Mouse (Mus musculus) midbrain, embryonic 15.5 days (tissue): Measurements from ENCODE around the gene Glrb. TPM values are rescaled to one million over a fixed set of nuclear protein-coding genes. Genes with fewer than 3 reads are reported as not detected.

Experiments
- ATAC-seq: fragments of 200-750 bp; cut with Nextera tagmentation; replicated peaks from 2 replicates; pipeline ENCODE4 v1.8.0; 2017; ENCODE audit warnings: moderate TSS enrichment
- H3K27ac ChIP-seq: fragments of 300-500 bp; sonication (generic); 2 replicates; pipeline ENCODE4 v1.5.1; 2015; ENCODE audit warnings: mild to moderate bottlenecking, inconsistent platforms
- H3K27me3 ChIP-seq: fragments of 300-500 bp; sonication (generic); replicated peaks from 2 replicates; pipeline ENCODE4 v1.6.1; 2015; ENCODE audit warnings: inconsistent platforms
- H3K36me3 ChIP-seq: fragments of 300-500 bp; sonication (generic); replicated peaks from 2 replicates; pipeline ENCODE4 v1.6.1; 2015; ENCODE audit warnings: inconsistent platforms
- H3K4me1 ChIP-seq: fragments of 300-500 bp; sonication (generic); 2 replicates; pipeline ENCODE4 v1.6.1; 2015; ENCODE audit warnings: inconsistent platforms
- H3K4me2 ChIP-seq: fragments of 300-500 bp; sonication (generic); 2 replicates; pipeline ENCODE4 v1.6.1; 2015; ENCODE audit warnings: inconsistent platforms, mild to moderate bottlenecking, moderate library complexity
- H3K4me3 ChIP-seq: fragments of 300-500 bp; sonication (generic); 2 replicates; pipeline ENCODE4 v1.5.1; 2015; ENCODE audit warnings: mild to moderate bottlenecking, inconsistent platforms
- H3K9ac ChIP-seq: fragments of 300-500 bp; sonication (generic); 2 replicates; pipeline ENCODE4 v1.6.1; 2015; ENCODE audit warnings: mild to moderate bottlenecking, inconsistent platforms
- H3K9me3 ChIP-seq: fragments of 300-500 bp; sonication (generic); 2 replicates; pipeline ENCODE4 v1.6.1; 2016; ENCODE audit warnings: inconsistent platforms
- WGBS: fragments of 180-500 bp; shearing (Covaris S2); methylation state at CpG from one replicate; pipeline ENCODE4 v1.1.7; 2015; ENCODE audit warnings: mixed read lengths; 5-methylcytosine and 5-hydroxymethylcytosine counted together
- polyA plus RNA-seq: library from polyadenylated mRNA; unstranded; fragments of >200 nt; fragmentation: Nextera tagmentation; extraction: Ambion mirVana; gene quantifications from 2 replicates; pipeline ENCODE4 v1.2.1, GENCODE M21; 2015

Gene Glrb
- polyA plus RNA-seq, 1 experiment from 2014 or later, result 29.6 TPM

GRCm38 (mm10) chr3:80805327-80805726 lies 108.1 kb downstream of the Glrb start:
- Histone ChIP-seq H3K36me3 (no peaks in the 10 kb centered on the region), H3K4me1 (peaks cover 4% of the 10 kb centered on the region)
- 6% methylated on average over 1 of the region's 1 CpGs for WGBS

GRCm38 (mm10) chr3:80803811-80804210 lies 109.6 kb downstream of the Glrb start:
- H3K4me3 ChIP-seq, result peak overlapping the region; percentile 74; the same call in 1 of the 2 replicates
- peak overlapping the region; percentile 59 for H3K4me2 ChIP-seq

More at GRCm38 (mm10) chr3:80805327-80805726, 108.1 kb downstream of the Glrb start:
- no peak for ATAC-seq
- H3K4me2 ChIP-seq, result no peak overlapping the region
- no peaks in the 10 kb centered on the region for H3K27me3 ChIP-seq
- H3K9ac ChIP-seq, result no peak overlapping the region
- H3K4me3 ChIP-seq, result no peak overlapping the region
- H3K27ac ChIP-seq, result no peak overlapping the region
- H3K9me3 ChIP-seq, result no peaks in the 10 kb centered on the region

GRCm38 (mm10) chr3:80803211-80803610 lies 110.2 kb downstream of the Glrb start:
- WGBS, result 27% methylated on average over 8 of the region's 8 CpGs
- peak; percentile 44 for ATAC-seq
- peaks cover 18% of the 10 kb centered on the region for H3K4me1 ChIP-seq
- H3K4me2 ChIP-seq, result peak overlapping the region; percentile 59
- peak overlapping the region; percentile 96 for H3K27ac ChIP-seq
- peak overlapping the region; percentile 77 for H3K9ac ChIP-seq
- no peaks in the 10 kb centered on the region for H3K27me3 ChIP-seq
- H3K9me3 ChIP-seq, result no peaks in the 10 kb centered on the region
- peak overlapping the region; percentile 74 for H3K4me3 ChIP-seq
- H3K36me3 ChIP-seq, result no peaks in the 10 kb centered on the region

More at GRCm38 (mm10) chr3:80803811-80804210, 109.6 kb downstream of the Glrb start:
- peaks cover 12% of the 10 kb centered on the region for H3K4me1 ChIP-seq
- no peak overlapping the region for H3K9ac ChIP-seq
- no peaks in the 10 kb centered on the region for H3K27me3 ChIP-seq
- no peaks in the 10 kb centered on the region for H3K9me3 ChIP-seq
- H3K27ac ChIP-seq, result peak overlapping the region; percentile 96
- no peak for ATAC-seq
- 60% methylated on average over 1 of the region's 1 CpGs for WGBS
- no peaks in the 10 kb centered on the region for H3K36me3 ChIP-seq

- Histone ChIP-seq H3K27ac (peak within 1 kb of the TSS; percentile 96), H3K27me3 (no peaks in the 10 kb centered on the region), H3K4me1 (peaks cover 24% of the 10 kb centered on the region), H3K4me2 (peak within 1 kb of the TSS; percentile 59), H3K4me3 (peak within 1 kb of the TSS; percentile 74), H3K9me3 (no peaks in the 10 kb centered on the region), H3K36me3 (no peaks in the 10 kb centered on the region), H3K9ac (peak within 1 kb of the TSS; percentile 77)
- under 1% methylated on average over 30 of the region's 35 CpGs for WGBS
- ATAC-seq, result peak; percentile 95
Observed at GRCm38 (mm10) chr3:80802596-80803081, 110.8 kb downstream of the Glrb start, which contains the start of gene Gria2. Gene Gria2 (minus strand): TSS chr3:80802835.

GRCm38 (mm10) chr3:80801827-80802310 lies 111.6 kb downstream of the Glrb start:
- Histone ChIP-seq H3K4me1 (peaks cover 28% of the 10 kb centered on the region), H3K4me2 (peak overlapping the region; percentile 59), H3K4me3 (peak overlapping the region; percentile 74), H3K27ac (peak overlapping the region; percentile 96), H3K9ac (peak overlapping the region; percentile 77), H3K27me3 (no peaks in the 10 kb centered on the region), H3K9me3 (no peaks in the 10 kb centered on the region), H3K36me3 (no peaks in the 10 kb centered on the region)
- WGBS, result 5% methylated on average over 6 of the region's 6 CpGs
- peak; percentile 1; the same call in 1 of the 2 replicates for ATAC-seq

GRCm38 (mm10) chr3:80800995-80801826 lies 112.2 kb downstream of the Glrb start:
- WGBS, result 3% methylated on average over 33 of the region's 33 CpGs
- Histone ChIP-seq H3K4me2 (peak overlapping the region; percentile 59), H3K9me3 (no peaks in the 10 kb centered on the region), H3K4me3 (peak overlapping the region; percentile 74), H3K27me3 (no peaks in the 10 kb centered on the region), H3K4me1 (peaks cover 28% of the 10 kb centered on the region), H3K27ac (peak overlapping the region; percentile 96), H3K36me3 (no peaks in the 10 kb centered on the region), H3K9ac (peak overlapping the region; percentile 77)
- ATAC-seq, result peak; percentile 50

- peak; percentile 12 for ATAC-seq
- no peaks in the 10 kb centered on the region for H3K9me3 ChIP-seq
- H3K36me3 ChIP-seq, result no peaks in the 10 kb centered on the region
- H3K4me3 ChIP-seq, result peak overlapping the region; percentile 74
- peak overlapping the region; percentile 96 for H3K27ac ChIP-seq
- H3K27me3 ChIP-seq, result no peaks in the 10 kb centered on the region
- H3K9ac ChIP-seq, result peak overlapping the region; percentile 77
- H3K4me1 ChIP-seq, result peaks cover 28% of the 10 kb centered on the region
- peak overlapping the region; percentile 59 for H3K4me2 ChIP-seq
- 2% methylated on average over 29 of the region's 29 CpGs for WGBS
Observed at GRCm38 (mm10) chr3:80800299-80800994, 113.0 kb downstream of the Glrb start.

- Histone ChIP-seq H3K27ac (no peak overlapping the region), H3K9me3 (no peaks in the 10 kb centered on the region), H3K4me2 (peak overlapping the region; percentile 59), H3K36me3 (no peaks in the 10 kb centered on the region), H3K9ac (no peak overlapping the region), H3K4me3 (peak overlapping the region; percentile 74), H3K27me3 (no peaks in the 10 kb centered on the region), H3K4me1 (peaks cover 27% of the 10 kb centered on the region)
- WGBS, result 56% methylated on average over 1 of the region's 1 CpGs
- no peak for ATAC-seq
Observed at GRCm38 (mm10) chr3:80797935-80798334, 115.5 kb downstream of the Glrb start.

- no peak overlapping the region for H3K4me3 ChIP-seq
- H3K27me3 ChIP-seq, result no peaks in the 10 kb centered on the region
- H3K9ac ChIP-seq, result no peak overlapping the region
- H3K4me2 ChIP-seq, result no peak overlapping the region
- no peak overlapping the region for H3K27ac ChIP-seq
- H3K4me1 ChIP-seq, result peaks cover 27% of the 10 kb centered on the region
- ATAC-seq, result no peak
- H3K9me3 ChIP-seq, result no peaks in the 10 kb centered on the region
- no peaks in the 10 kb centered on the region for H3K36me3 ChIP-seq
Observed at GRCm38 (mm10) chr3:80796764-80797163, 116.7 kb downstream of the Glrb start.

GRCm38 (mm10) chr3:80795284-80795683 lies 118.2 kb downstream of the Glrb start:
- no peak overlapping the region for H3K27ac ChIP-seq
- H3K36me3 ChIP-seq, result no peaks in the 10 kb centered on the region
- no peak overlapping the region for H3K4me2 ChIP-seq
- H3K4me1 ChIP-seq, result peaks cover 27% of the 10 kb centered on the region
- no peak overlapping the region for H3K4me3 ChIP-seq
- no peak overlapping the region for H3K9ac ChIP-seq
- WGBS, result 91% methylated on average over 2 of the region's 2 CpGs
- no peaks in the 10 kb centered on the region for H3K27me3 ChIP-seq
- no peak for ATAC-seq
- H3K9me3 ChIP-seq, result no peaks in the 10 kb centered on the region
